Mouse (Mus musculus) ES-E14 (cell line): ENCODE data around the gene Ranbp1.

Experiments used
- CHD2 ChIP-seq: IDR thresholded peaks from 2 replicates; pipeline ENCODE4 v1.6.1; 2014; ENCODE audit warnings: mild to moderate bottlenecking, low read depth, low read length, inconsistent platforms
- ZC3H11A ChIP-seq: IDR thresholded peaks from 2 replicates; pipeline ENCODE4 v1.6.1; 2012; ENCODE audit warnings: low read depth, mild to moderate bottlenecking, inconsistent platforms, low read length, borderline replicate concordance
- ZNF384 ChIP-seq: IDR thresholded peaks from 2 replicates; pipeline ENCODE4 v1.6.1; 2012; ENCODE audit warnings: low read depth, low read length, inconsistent platforms

GRCm38 (mm10) chr16:18233919-18234670 lies 14.4 kb downstream of the Ranbp1 start:
- no peak for TF ChIP-seq ZC3H11A
- TF ChIP-seq CHD2: no peak
- TF ChIP-seq ZNF384: no peak
